ENCODE assay signal across 28 mouse cellular contexts in genomic region chrX:134141986-134142385, GRCm38 (mm10). TPM values are rescaled to one million over a fixed set of nuclear protein-coding genes. Genes with fewer than 3 reads are reported as not detected.
"Had no signal": no experiment of that assay in that cellular context is flagged by ENCODE, and none has a peak within 500 bp of the region (broad histone marks: within the 10 kb centered on the region; RNA-seq: fewer than 3 reads in every experiment).

No protein-coding gene starts in this region.

- H3K27ac ChIP-seq: kidney, embryonic 15.5 days; limb, embryonic 10.5 days; limb, embryonic 13.5 days; macrophage; neural tube, embryonic 12.5 days; neural tube, embryonic 15.5 days; stomach, embryonic 15.5 days had no signal

- H3K4me3 ChIP-seq: kidney, embryonic 15.5 days; limb, embryonic 10.5 days; limb, embryonic 13.5 days; megakaryocyte, embryonic 14.5 days; neural tube, embryonic 12.5 days; neural tube, embryonic 15.5 days; stomach, embryonic 15.5 days had no signal

- H3K4me2 ChIP-seq: kidney, embryonic 15.5 days; limb, embryonic 13.5 days; midbrain, embryonic 11.5 days; neural tube, embryonic 12.5 days; neural tube, embryonic 15.5 days; stomach, embryonic 15.5 days had no signal

- DNase-seq: kidney, adult 11 months; kidney, adult 8-10 months; kidney, postnatal 10 days; kidney, postnatal 36 days; lung, adult 2 months; lung, postnatal 14 days; midbrain, embryonic 14.5 days; retina, postnatal 1 day; right cerebral cortex, postnatal 25 days; spleen, adult 18-20 months; thymus, postnatal 25 days had no signal

- H3K4me1 ChIP-seq: kidney, embryonic 15.5 days; limb, embryonic 10.5 days; limb, embryonic 13.5 days; neural tube, embryonic 12.5 days; neural tube, embryonic 15.5 days; stomach, embryonic 15.5 days had no signal

- H3K9me3 ChIP-seq: kidney, embryonic 15.5 days; limb, embryonic 10.5 days; limb, embryonic 13.5 days; megakaryocyte, embryonic 14.5 days; neural tube, embryonic 12.5 days; neural tube, embryonic 15.5 days; stomach, embryonic 15.5 days had no signal

- H3K27me3 ChIP-seq: neural tube, embryonic 12.5 days; neural tube, embryonic 15.5 days; stomach, embryonic 15.5 days had no signal

- H3K36me3 ChIP-seq: kidney, embryonic 15.5 days; limb, embryonic 10.5 days; limb, embryonic 13.5 days; neural tube, embryonic 12.5 days; neural tube, embryonic 15.5 days; stomach, embryonic 15.5 days had no signal

- H3K9ac ChIP-seq: kidney, embryonic 15.5 days; limb, embryonic 13.5 days; neural tube, embryonic 12.5 days; neural tube, embryonic 15.5 days; stomach, embryonic 15.5 days had no signal

RNA-seq across cellular contexts. Expression of gene Xkrx, which starts 19.9 kb away (rescaled TPM):
- polyA plus RNA-seq: limb, embryonic 10.5 days had no signal

RNA-seq across cellular contexts. Expression of gene Arl13a, which starts 45.3 kb away (rescaled TPM):
- total RNA-seq: layer of hippocampus, postnatal 14 days; left cerebral cortex, adult 8-10 months; left cerebral cortex, postnatal 14 days; liver, adult 2 months; midbrain, postnatal 0 days had no signal
- polyA plus RNA-seq: intestine, embryonic 14.5 days; kidney, embryonic 15.5 days; limb, embryonic 10.5 days; limb, embryonic 13.5 days; liver, adult 2 months; lung, adult 2 months; lung, embryonic 16.5 days; macrophage; midbrain, embryonic 11.5 days; midbrain, embryonic 14.5 days; midbrain, postnatal 0 days; neural tube, embryonic 12.5 days; neural tube, embryonic 15.5 days; thymus, postnatal 0 days had no signal
